Mouse (Mus musculus): Measurements from ENCODE around the gene Gm8011.
"Not testable (repeated sequence)": the region's sequence is repeated elsewhere in the genome, so short reads cannot be mapped to it uniquely, and the experiment has no call there.

Gene Gm8011

DNA sequence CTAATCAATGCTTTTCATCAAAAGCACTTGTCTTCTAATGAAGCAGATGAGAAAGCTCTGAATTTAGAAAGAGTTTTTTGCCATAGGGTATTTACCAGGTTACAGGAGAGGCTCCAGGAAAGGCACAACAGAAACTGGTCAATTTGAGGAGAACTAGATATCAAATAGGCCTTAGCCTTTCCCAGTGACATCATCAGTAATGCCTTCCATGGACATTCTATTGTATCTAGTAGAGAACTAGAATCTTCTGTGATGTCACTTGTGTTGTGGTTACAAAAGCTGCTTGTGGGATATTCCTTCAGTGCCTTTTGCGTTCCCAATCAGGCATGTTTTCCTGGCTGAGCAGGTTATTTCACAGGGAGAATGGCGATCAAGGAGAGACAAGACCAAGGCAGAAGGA is at the start of gene Gm8011:
Gm8011 (plus strand) TSS at position 301 of the 400 bp plus-strand sequence.
- DNase-seq (ENCODE audit: low spot score), result not testable (repeated sequence)

GRCm38 (mm10) chr14:42439573-42439972 is 24.1 kb upstream of the Gm8011 start, which contains the start of gene Gm8005:
Gene Gm8005, minus strand, starts transcription at chr14:42439673.
- DNase-seq (ENCODE audit: low spot score), result not testable (repeated sequence)

DNA sequence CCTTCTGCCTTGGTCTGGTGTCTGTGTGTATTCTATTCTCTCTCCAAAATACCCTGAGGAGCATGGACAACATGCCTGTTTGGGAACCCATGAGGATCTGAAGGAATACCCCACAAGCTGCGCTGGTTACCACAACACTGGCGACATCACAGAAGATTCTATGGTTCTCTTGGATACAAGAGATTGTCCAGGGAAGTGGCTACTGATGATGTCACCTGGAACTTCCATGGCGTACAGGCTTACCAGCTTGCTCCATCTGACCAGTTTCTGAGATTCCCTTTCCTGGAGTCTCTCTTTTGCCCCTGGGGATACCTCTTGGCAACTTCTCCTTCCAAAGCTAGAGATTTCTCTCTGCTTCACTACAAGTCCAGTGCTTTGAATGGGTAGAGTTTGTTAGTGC is 38.6 kb downstream of the Gm8011 start, which contains the start of gene Gm8020:
Gm8020 (minus strand) TSS at position 101 of the 400 bp plus-strand sequence.
- not testable (repeated sequence) for DNase-seq (ENCODE audit: low spot score)
